Comparison of ENCODE assay signal across 9 mouse cellular contexts in genomic region chr19:5306968-5307734, GRCm38 (mm10). TPM values are rescaled to one million over a fixed set of nuclear protein-coding genes. Genes with fewer than 3 reads are reported as not detected.
DNase-seq lines count a peak whose midpoint lies in the region; ATAC-seq and TF ChIP-seq lines count a peak whose summit lies in the region.
"Had no signal": no experiment of that assay in that cellular context is flagged by ENCODE, and none has a peak within 500 bp of the region (broad histone marks: within the 10 kb centered on the region; RNA-seq: fewer than 3 reads in every experiment).

No protein-coding gene starts in this region.

- H3K4me3 ChIP-seq in heart, adult 2 months, result peak overlapping the region; percentile 35; the same call in 1 of the 2 replicates
- peak overlapping the region; percentile 31 to 34 for H3K4me3 ChIP-seq in ES-E14 (ENCODE audit: insufficient read depth in 1 of 2, low read depth in 1 of 2, low read length in 2 of 2, poor library complexity in 1 of 2, severe bottlenecking in 1 of 2)
- peak overlapping the region; percentile 10; the same call in 1 of the 2 replicates for H3K4me3 ChIP-seq in forebrain, embryonic 15.5 days
- peak overlapping the region; percentile 17 for H3K4me3 ChIP-seq in limb, embryonic 14.5 days (replicated peaks; ENCODE audit: low read length)

- no peak for TF ChIP-seq EP300 in heart, adult 2 months (IDR thresholded peaks at IDR 0.05; ENCODE audit: insufficient read depth, low read depth, low read length)

- 40% methylated on average over 98 of the region's 98 CpGs for WGBS in heart, adult 2 months
- 57% methylated on average over 98 of the region's 98 CpGs for WGBS in forebrain, embryonic 15.5 days
- WGBS in limb, embryonic 14.5 days, result 41% methylated on average over 98 of the region's 98 CpGs

- no peaks in the 10 kb centered on the region for H3K79me2 ChIP-seq in heart, adult 2 months (replicated peaks; ENCODE audit: control insufficient read depth, insufficient read depth, low read length)

- peak overlapping the region; percentile 54 for H3K9ac ChIP-seq in heart, adult 2 months (ENCODE audit: low read depth, low read length)
- peak overlapping the region; percentile 20 for H3K9ac ChIP-seq in ES-E14 (ENCODE audit: insufficient read depth, low read depth, low read length, poor library complexity, severe bottlenecking)
- no peak overlapping the region for H3K9ac ChIP-seq in forebrain, embryonic 15.5 days (replicated peaks)
- H3K9ac ChIP-seq in limb, embryonic 14.5 days (ENCODE audit: low read depth, low read length, severe bottlenecking), result no peak overlapping the region

- intact Hi-C loops in heart, adult 2 months (cut with DNase I), result no loop called here

- no peak for ATAC-seq in forebrain, embryonic 15.5 days (replicated peaks)
- peak; percentile 50; the same call in 1 of the 2 replicates for ATAC-seq in limb, embryonic 14.5 days (ENCODE audit: low FRiP score, low read depth)

- peak overlapping the region; percentile 26 for H3K4me2 ChIP-seq in forebrain, embryonic 15.5 days (replicated peaks)
- peak overlapping the region; percentile 41 for H3K4me2 ChIP-seq in limb, embryonic 14.5 days (replicated peaks; ENCODE audit: low read depth, low read length, severe bottlenecking)

- no peak overlapping the region for H3K27ac ChIP-seq in heart, adult 2 months
- no peak overlapping the region for H3K27ac ChIP-seq in ES-E14 (ENCODE audit: insufficient read depth, low read depth, low read length, poor library complexity, severe bottlenecking)
- no peak overlapping the region for H3K27ac ChIP-seq in forebrain, embryonic 15.5 days (replicated peaks)
- H3K27ac ChIP-seq in limb, embryonic 14.5 days (replicated peaks; ENCODE audit: low read depth, low read length), result no peak overlapping the region

- H3K4me1 ChIP-seq in heart, adult 2 months (ENCODE audit: control insufficient read depth, insufficient read depth, low read length), result no peaks in the 10 kb centered on the region
- H3K4me1 ChIP-seq in ES-E14 (ENCODE audit: control insufficient read depth in 2 of 2, insufficient read depth in 2 of 2, low read length in 2 of 2, poor library complexity in 1 of 2), result peaks cover 0 to 3% of the 10 kb centered on the region in 2 experiments; a peak in 1 of 4 replicates
- no peaks in the 10 kb centered on the region for H3K4me1 ChIP-seq in forebrain, embryonic 15.5 days
- no peaks in the 10 kb centered on the region for H3K4me1 ChIP-seq in limb, embryonic 14.5 days (ENCODE audit: control insufficient read depth, insufficient read depth, low read length)

- TF ChIP-seq POLR2A in heart, adult 2 months (IDR thresholded peaks at IDR 0.05; ENCODE audit: insufficient read depth, low read depth, low read length), result no peak
- no peak for TF ChIP-seq POLR2A in limb, embryonic 14.5 days (IDR thresholded peaks at IDR 0.05; ENCODE audit: borderline replicate concordance, extremely low read depth, insufficient read depth, insufficient read length)

- DNase-seq in heart, adult 2 months, result peak in 1 of 2 experiments; percentile 31
- DNase-seq in heart, adult 9 months (ENCODE audit: low spot score in 2 of 2), result no peak
- peak; percentile 40 for DNase-seq in ES-E14 (ENCODE audit: low read depth, low spot score)
- no peak for DNase-seq in limb, embryonic 14.5 days (ENCODE audit: low spot score)
- DNase-seq in splenic B cell, adult 2 months (ENCODE audit: low read depth, low spot score), result peak; percentile 20
- no peak for DNase-seq in adrenal gland, adult 2 months
- no peak for DNase-seq in cerebellum, adult 9-10 months

- no peaks in the 10 kb centered on the region for H3K36me3 ChIP-seq in heart, adult 2 months (ENCODE audit: control insufficient read depth, insufficient read depth, low read length)
- no peaks in the 10 kb centered on the region; the same call in 1 of the 2 replicates for H3K36me3 ChIP-seq in ES-E14 (ENCODE audit: control insufficient read depth, insufficient read depth, low read length, poor library complexity, severe bottlenecking)
- H3K36me3 ChIP-seq in forebrain, embryonic 15.5 days, result peaks cover 50% of the 10 kb centered on the region
- H3K36me3 ChIP-seq in limb, embryonic 14.5 days (ENCODE audit: control insufficient read depth, insufficient read depth, low read length), result peaks cover 16% of the 10 kb centered on the region; the same call in 1 of the 2 replicates
- no peaks in the 10 kb centered on the region for H3K36me3 ChIP-seq in splenic B cell, adult 2 months (ENCODE audit: control insufficient read depth, insufficient read depth, low read length, poor library complexity, severe bottlenecking)

- H3K9me3 ChIP-seq in ES-E14 (ENCODE audit: control insufficient read depth, insufficient read depth, low read depth, low read length), result no peaks in the 10 kb centered on the region
- no peaks in the 10 kb centered on the region for H3K9me3 ChIP-seq in forebrain, embryonic 15.5 days
- no peaks in the 10 kb centered on the region for H3K9me3 ChIP-seq in limb, embryonic 14.5 days (ENCODE audit: control insufficient read depth, low read length)

- H3K27me3 ChIP-seq in heart, adult 2 months (ENCODE audit: control insufficient read depth, insufficient read depth, low read length), result no peaks in the 10 kb centered on the region
- H3K27me3 ChIP-seq in forebrain, embryonic 15.5 days, result no peaks in the 10 kb centered on the region
- no peaks in the 10 kb centered on the region for H3K27me3 ChIP-seq in limb, embryonic 14.5 days (ENCODE audit: control insufficient read depth, insufficient read depth, low read length)
- H3K27me3 ChIP-seq in splenic B cell, adult 2 months (ENCODE audit: control insufficient read depth, insufficient read depth, low read length, poor library complexity, severe bottlenecking), result no peaks in the 10 kb centered on the region; the same call in 1 of the 2 replicates

- peak; percentile 26; the same call in 1 of the 2 replicates for TF ChIP-seq CTCF in heart, adult 2 months (IDR thresholded peaks at IDR 0.05)

- in situ Hi-C loops in ES-E14 (cut with MboI; ENCODE audit: low sequenced_read_pairs in 2 of 2, unreplicated experiment in 2 of 2), result no loop called here

TF ChIP-seq in ES-E14, 5 proteins besides CTCF, POLR2A, EP300 and RAD21:
- TF ChIP-seq ZNF384 (IDR thresholded peaks at IDR 0.05; ENCODE audit: low read depth, low read length) (no peak), ZC3H11A (IDR thresholded peaks at IDR 0.05; ENCODE audit: borderline replicate concordance, low read depth, low read length) (no peak), MAFK (IDR thresholded peaks at IDR 0.05; ENCODE audit: insufficient read depth, low read depth, low read length) (no peak), HCFC1 (IDR thresholded peaks at IDR 0.05; ENCODE audit: borderline replicate concordance, insufficient read depth, low read length) (no peak), CHD2 (IDR thresholded peaks at IDR 0.05; ENCODE audit: low read depth, low read length) (no peak)
TF ChIP-seq in ES-E14: peak in this region for 0.

RNA-seq across cellular contexts. Expression of gene Gal3st3, which starts 9.0 kb away (rescaled TPM):
- 10 to 100 TPM; 27.2 to 29.9 TPM for total RNA-seq in heart, adult 2 months (2021)
- 35.5 and 36.1 TPM in 2 replicates for polyA plus RNA-seq in heart, adult 2 months (2012; rRNA removed)
- 2.1 and 3.2 TPM in 2 replicates for total RNA-seq in ES-E14 (2012; rRNA removed)
- 31.4 and 31.6 TPM in 2 replicates for polyA plus RNA-seq in forebrain, embryonic 15.5 days (2015; fragmentation: Nextera tagmentation; extraction: Ambion mirVana)
- 7.1 and 10.8 TPM in 2 replicates for polyA plus RNA-seq in limb, embryonic 14.5 days (2012; rRNA removed)
- 5.0 and 7.4 TPM in 2 replicates for polyA plus RNA-seq in limb, embryonic 14.5 days (2014; fragmentation: Nextera tagmentation; extraction: Ambion mirVana)
- total RNA-seq in adrenal gland, adult 2 months (2021), result under 1 TPM; 0.12 to 0.21 TPM
- 0.27 and 0.73 TPM in 2 replicates for polyA plus RNA-seq in adrenal gland, adult 2 months (2012; rRNA removed)

RNA-seq across cellular contexts. Expression of gene Sf3b2, which starts 11.9 kb away (rescaled TPM):
- total RNA-seq in heart, adult 2 months (2021), result 100 to 1,000 TPM; 103 to 121 TPM
- polyA plus RNA-seq in heart, adult 2 months (2012; rRNA removed), result 83.1 and 94.5 TPM in 2 replicates
- 165 and 175 TPM in 2 replicates for total RNA-seq in ES-E14 (2012; rRNA removed)
- 381 and 383 TPM in 2 replicates for polyA plus RNA-seq in forebrain, embryonic 15.5 days (2015; fragmentation: Nextera tagmentation; extraction: Ambion mirVana)
- 173 and 174 TPM in 2 replicates for polyA plus RNA-seq in limb, embryonic 14.5 days (2012; rRNA removed)
- 289 and 335 TPM in 2 replicates for polyA plus RNA-seq in limb, embryonic 14.5 days (2014; fragmentation: Nextera tagmentation; extraction: Ambion mirVana)
- 100 to 1,000 TPM; 165 to 171 TPM for total RNA-seq in adrenal gland, adult 2 months (2021)
- 161 and 235 TPM in 2 replicates for polyA plus RNA-seq in adrenal gland, adult 2 months (2012; rRNA removed)

RNA-seq across cellular contexts. Expression of gene Catsper1, which starts 28.4 kb away (rescaled TPM):
- total RNA-seq in heart, adult 2 months (2021), result not detected
- 0.16 TPM in 1 of 2 replicates, not detected in the other for polyA plus RNA-seq in heart, adult 2 months (2012; rRNA removed)
- not detected in 2 replicates for total RNA-seq in ES-E14 (2012; rRNA removed)
- polyA plus RNA-seq in forebrain, embryonic 15.5 days (2015; fragmentation: Nextera tagmentation; extraction: Ambion mirVana), result not detected in 2 replicates
- not detected in 2 replicates for polyA plus RNA-seq in limb, embryonic 14.5 days (2012; rRNA removed)
- not detected in 2 replicates for polyA plus RNA-seq in limb, embryonic 14.5 days (2014; fragmentation: Nextera tagmentation; extraction: Ambion mirVana)
- not detected for total RNA-seq in adrenal gland, adult 2 months (2021)
- not detected in 2 replicates for polyA plus RNA-seq in adrenal gland, adult 2 months (2012; rRNA removed)
- total RNA-seq: heart, postnatal 36 days had no signal

RNA-seq across cellular contexts. Expression of gene Pacs1, which starts 34.2 kb away (rescaled TPM):
- total RNA-seq in heart, adult 2 months (2021), result 10 to 100 TPM; 20.8 to 21.6 TPM
- 25.7 and 28.5 TPM in 2 replicates for polyA plus RNA-seq in heart, adult 2 months (2012; rRNA removed)
- total RNA-seq in ES-E14 (2012; rRNA removed), result 5.4 and 7.2 TPM in 2 replicates
- polyA plus RNA-seq in forebrain, embryonic 15.5 days (2015; fragmentation: Nextera tagmentation; extraction: Ambion mirVana), result 32.5 and 33.3 TPM in 2 replicates
- 42.0 and 53.7 TPM in 2 replicates for polyA plus RNA-seq in limb, embryonic 14.5 days (2012; rRNA removed)
- polyA plus RNA-seq in limb, embryonic 14.5 days (2014; fragmentation: Nextera tagmentation; extraction: Ambion mirVana), result 30.7 and 33.1 TPM in 2 replicates
- 10 to 100 TPM; 18.4 to 18.9 TPM for total RNA-seq in adrenal gland, adult 2 months (2021)
- polyA plus RNA-seq in adrenal gland, adult 2 months (2012; rRNA removed), result 34.1 and 39.9 TPM in 2 replicates

RNA-seq across cellular contexts. Expression of gene Cst6, which starts 42.2 kb away (rescaled TPM):
- total RNA-seq in heart, adult 2 months (2021), result 10 to 100 TPM; 10.9 to 16.8 TPM
- 5.7 and 10.4 TPM in 2 replicates for polyA plus RNA-seq in heart, adult 2 months (2012; rRNA removed)
- total RNA-seq in ES-E14 (2012; rRNA removed), result 1.1 and 2.1 TPM in 2 replicates
- 2.7 and 3.1 TPM in 2 replicates for polyA plus RNA-seq in forebrain, embryonic 15.5 days (2015; fragmentation: Nextera tagmentation; extraction: Ambion mirVana)
- polyA plus RNA-seq in limb, embryonic 14.5 days (2012; rRNA removed), result 1.6 and 3.0 TPM in 2 replicates
- 4.6 and 8.5 TPM in 2 replicates for polyA plus RNA-seq in limb, embryonic 14.5 days (2014; fragmentation: Nextera tagmentation; extraction: Ambion mirVana)
- total RNA-seq in adrenal gland, adult 2 months (2021), result 1 to 10 TPM; 1.1 to 3.2 TPM
- 1.9 and 6.1 TPM in 2 replicates for polyA plus RNA-seq in adrenal gland, adult 2 months (2012; rRNA removed)

Comparison
In these comparisons a context has a peak if more than half of its experiments do, and no peak if none do; other contexts are left out.
1. DNase-seq: peak in ES-E14 (single experiment) and splenic B cell, adult 2 months (single experiment); none in heart, adult 9 months (0 of 2), limb, embryonic 14.5 days (single experiment), adrenal gland, adult 2 months (single experiment) and cerebellum, adult 9-10 months (single experiment).
2. H3K9ac ChIP-seq: peak in heart, adult 2 months (single experiment) and ES-E14 (single experiment); none in forebrain, embryonic 15.5 days (single experiment) and limb, embryonic 14.5 days (single experiment).
3. Peak in every context shown above with its lines, with median percentiles within 50 percentile points of each other: H3K4me3 ChIP-seq.